Comparison of ENCODE assay signal across 1 mouse cellular context in the genomic region with DNA sequence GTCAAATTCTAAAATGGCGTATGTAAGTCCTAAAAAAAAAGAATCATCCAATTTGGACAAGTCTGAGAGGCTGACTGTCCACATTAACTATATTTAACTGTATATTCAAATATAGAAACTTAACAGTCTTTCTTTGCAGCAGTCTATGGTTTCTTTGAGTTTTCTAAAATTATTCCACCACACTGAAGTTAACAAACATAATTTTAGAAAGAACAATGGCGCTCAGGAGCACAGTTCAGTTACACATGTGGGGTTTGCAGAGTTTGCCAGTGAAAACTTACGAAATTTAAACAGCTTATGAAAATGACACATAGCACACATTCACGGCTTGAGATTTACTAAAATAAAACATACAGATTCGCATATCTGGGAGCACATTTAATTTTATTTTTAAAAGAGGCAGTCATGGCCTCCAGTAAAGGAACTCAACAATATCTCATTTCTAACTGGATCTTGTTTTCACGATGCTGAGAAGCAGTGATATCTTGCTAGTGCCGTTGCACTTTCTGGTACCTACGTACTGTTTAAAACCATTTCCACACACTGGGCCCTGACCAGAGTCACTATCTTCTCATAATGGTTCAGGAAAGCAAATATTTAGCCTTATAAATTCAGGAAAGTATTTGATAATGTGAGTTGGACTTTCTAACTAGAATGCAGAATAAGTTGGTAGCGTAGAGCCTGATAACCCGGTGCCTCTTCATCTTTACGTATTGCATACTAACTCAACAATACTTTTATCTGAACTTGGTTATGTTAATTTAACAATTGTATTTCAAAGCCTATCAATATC.
A peak's percentile ranks its signal among the peaks of the same experiment; 100 is the strongest.
TF ChIP-seq lines count a peak whose summit lies in the region.

No protein-coding gene starts in this region.

TF ChIP-seq in CH12.LX, 34 proteins besides CTCF, POLR2A, EP300 and RAD21 (continued from another document):
- TF ChIP-seq ELF1 (IDR thresholded peaks at IDR 0.05; ENCODE audit: low read depth, low read length), result no peak
- no peak for TF ChIP-seq ETS1 (conservative IDR thresholded peaks at IDR 0.05; ENCODE audit: low read depth, low read length)
- peak; percentile 75 for TF ChIP-seq MXI1 (IDR thresholded peaks at IDR 0.05; ENCODE audit: low read depth, low read length)
